In the genomic region with DNA sequence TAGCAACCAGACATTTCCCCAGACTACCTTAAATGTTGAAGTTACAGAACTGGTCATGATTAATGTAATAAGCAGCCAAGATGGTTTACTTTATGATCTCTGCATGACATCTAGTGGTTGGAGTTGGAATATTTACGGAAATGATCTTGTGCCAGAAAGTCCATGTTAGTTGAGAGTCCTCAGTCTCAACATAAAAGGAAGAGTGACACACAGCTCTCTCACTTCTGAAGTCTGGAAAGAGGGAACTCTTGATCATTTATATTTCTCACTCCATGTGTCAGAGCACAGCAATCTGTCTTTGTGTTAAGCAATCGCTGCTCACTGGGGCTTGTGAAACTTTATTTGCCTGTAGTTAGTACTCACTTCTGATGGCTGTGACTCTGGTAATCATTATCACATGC, we compare ENCODE assay signal across 8 mouse cellular contexts.
DNase-seq lines count a peak whose midpoint lies in the region; ATAC-seq and TF ChIP-seq lines count a peak whose summit lies in the region.

No protein-coding gene starts in this region.

- peak; percentile 94 for TF ChIP-seq CTCF in kidney, postnatal 0 days (IDR thresholded peaks at IDR 0.05; ENCODE audit: low read depth)

- no peak overlapping the region for H3K4me3 ChIP-seq in forebrain, embryonic 11.5 days (ENCODE audit: low read depth, low read length)
- no peak overlapping the region for H3K4me3 ChIP-seq in forebrain, embryonic 10.5 days
- H3K4me3 ChIP-seq in kidney, postnatal 0 days (replicated peaks; ENCODE audit: low read depth, low read length) = no peak overlapping the region

- H3K27ac ChIP-seq in forebrain, embryonic 11.5 days (ENCODE audit: low read depth, low read length) = no peak overlapping the region
- no peak overlapping the region for H3K27ac ChIP-seq in forebrain, embryonic 10.5 days
- peak overlapping the region; percentile 15; the same call in 1 of the 2 replicates for H3K27ac ChIP-seq in kidney, postnatal 0 days

- ATAC-seq in forebrain, embryonic 11.5 days (replicated peaks; ENCODE audit: low FRiP score) = peak; percentile 67; the same call in 1 of the 2 replicates
- peak; percentile 65 for ATAC-seq in kidney, postnatal 0 days (replicated peaks; ENCODE audit: low FRiP score, low read depth)

- no peak for DNase-seq in forebrain, embryonic 11.5 days (ENCODE audit: low spot score)
- DNase-seq in forebrain, embryonic 10.5 days (ENCODE audit: extremely low spot score, low spot score) = no peak
- peak; percentile 31 for DNase-seq in A20 (ENCODE audit: low read depth, low spot score)
- DNase-seq in cerebellum, postnatal 14 days = peak; percentile 43 to 80
- peak; percentile 61 to 84 for DNase-seq in heart, adult 9 months (ENCODE audit: low spot score in 2 of 2)
- peak; percentile 92 for DNase-seq in kidney, postnatal 0 days (ENCODE audit: low spot score)
- DNase-seq in lung, postnatal 10 days = peak; percentile 83
- DNase-seq in spleen, postnatal 36 days (ENCODE audit: low spot score in 2 of 2) = no peak

- no peaks in the 10 kb centered on the region for H3K36me3 ChIP-seq in forebrain, embryonic 11.5 days (ENCODE audit: control insufficient read depth, insufficient read depth, low read length)
- H3K36me3 ChIP-seq in forebrain, embryonic 10.5 days (replicated peaks) = no peaks in the 10 kb centered on the region
- no peaks in the 10 kb centered on the region for H3K36me3 ChIP-seq in kidney, postnatal 0 days (ENCODE audit: insufficient read depth, low read length)

- H3K9ac ChIP-seq in forebrain, embryonic 11.5 days (ENCODE audit: low read length) = no peak overlapping the region
- no peak overlapping the region for H3K9ac ChIP-seq in kidney, postnatal 0 days (ENCODE audit: low read depth, low read length)

- H3K9me3 ChIP-seq in forebrain, embryonic 11.5 days (ENCODE audit: control insufficient read depth, low read length) = no peaks in the 10 kb centered on the region
- H3K9me3 ChIP-seq in forebrain, embryonic 10.5 days = no peaks in the 10 kb centered on the region
- no peaks in the 10 kb centered on the region for H3K9me3 ChIP-seq in kidney, postnatal 0 days (replicated peaks; ENCODE audit: low read length)

- H3K27me3 ChIP-seq in forebrain, embryonic 11.5 days (ENCODE audit: control insufficient read depth, insufficient read depth, low read length) = no peaks in the 10 kb centered on the region
- no peaks in the 10 kb centered on the region for H3K27me3 ChIP-seq in forebrain, embryonic 10.5 days (ENCODE audit: poor library complexity, severe bottlenecking)
- H3K27me3 ChIP-seq in kidney, postnatal 0 days (ENCODE audit: insufficient read depth, low read length) = no peaks in the 10 kb centered on the region

- no peak overlapping the region for H3K4me2 ChIP-seq in forebrain, embryonic 11.5 days (ENCODE audit: low read depth, low read length, severe bottlenecking)
- no peak overlapping the region for H3K4me2 ChIP-seq in kidney, postnatal 0 days (ENCODE audit: low read length)

- WGBS in forebrain, embryonic 11.5 days = 65% methylated on average over 2 of the region's 2 CpGs
- WGBS in forebrain, embryonic 10.5 days = 67% methylated on average over 2 of the region's 2 CpGs
- WGBS in kidney, postnatal 0 days = 27% methylated on average over 2 of the region's 2 CpGs

- no peaks in the 10 kb centered on the region for H3K4me1 ChIP-seq in forebrain, embryonic 11.5 days (replicated peaks; ENCODE audit: control insufficient read depth, insufficient read depth, low read length)
- no peaks in the 10 kb centered on the region for H3K4me1 ChIP-seq in forebrain, embryonic 10.5 days
- H3K4me1 ChIP-seq in kidney, postnatal 0 days (replicated peaks; ENCODE audit: insufficient read depth, low read length) = no peaks in the 10 kb centered on the region

Comparison
In these comparisons a context has a peak if more than half of its experiments do, and no peak if none do; other contexts are left out.
1. DNase-seq: peak in A20 (single experiment), cerebellum, postnatal 14 days (2 of 2), heart, adult 9 months (2 of 2), kidney, postnatal 0 days (single experiment) and lung, postnatal 10 days (single experiment); none in forebrain, embryonic 11.5 days (single experiment), forebrain, embryonic 10.5 days (single experiment) and spleen, postnatal 36 days (0 of 2).